Mouse (Mus musculus): ENCODE measurements at regions not wholly inside any gene's neighbourhood (a gene's known extent, or its start where the extent isn't known, plus 50 kb on each side); places are given as distances from the start of the nearest gene placed in this dataset.
A peak's percentile ranks its signal among the peaks of the same experiment; 100 is the strongest.

- 88% methylated on average over 1 of the region's 1 CpGs for WGBS
- Histone ChIP-seq H3K27ac (replicated peaks; ENCODE audit: low read depth, low read length) (no peak overlapping the region), H3K9me3 (ENCODE audit: control insufficient read depth, low read length) (no peaks in the 10 kb centered on the region), H3K4me1 (ENCODE audit: control insufficient read depth, insufficient read depth, low read length) (peaks cover 12% of the 10 kb centered on the region), H3K9ac (replicated peaks; ENCODE audit: low read length) (no peak overlapping the region), H3K36me3 (ENCODE audit: control insufficient read depth, insufficient read depth, low read length) (no peaks in the 10 kb centered on the region), H3K4me3 (replicated peaks; ENCODE audit: low read depth, low read length) (no peak overlapping the region), H3K4me2 (ENCODE audit: low read length) (no peak overlapping the region), H3K27me3 (ENCODE audit: control insufficient read depth, insufficient read depth, low read length) (no peaks in the 10 kb centered on the region)
- DNase-seq (no peak), ATAC-seq (ENCODE audit: low FRiP score, low TSS enrichment) (no peak)
Observed at GRCm38 (mm10) chr1:157939516-157939915, 416.6 kb downstream of the Brinp2 start.

- no peak for ATAC-seq (ENCODE audit: low FRiP score, low TSS enrichment)
- Histone ChIP-seq H3K4me2 (ENCODE audit: low read length) (no peak overlapping the region), H3K9ac (replicated peaks; ENCODE audit: low read length) (no peak overlapping the region), H3K4me3 (replicated peaks; ENCODE audit: low read depth, low read length) (no peak overlapping the region), H3K4me1 (ENCODE audit: control insufficient read depth, insufficient read depth, low read length) (peaks cover 12% of the 10 kb centered on the region), H3K27me3 (ENCODE audit: control insufficient read depth, insufficient read depth, low read length) (no peaks in the 10 kb centered on the region), H3K36me3 (ENCODE audit: control insufficient read depth, insufficient read depth, low read length) (no peaks in the 10 kb centered on the region), H3K27ac (replicated peaks; ENCODE audit: low read depth, low read length) (no peak overlapping the region; the same call in 1 of the 2 replicates), H3K9me3 (ENCODE audit: control insufficient read depth, low read length) (no peaks in the 10 kb centered on the region)
- DNase-seq = no peak
- WGBS = 51% methylated on average over 3 of the region's 3 CpGs
Observed at GRCm38 (mm10) chr1:157940331-157940758, 415.8 kb downstream of the Brinp2 start.

- no peaks in the 10 kb centered on the region for H3K36me3 ChIP-seq (ENCODE audit: control insufficient read depth, insufficient read depth, low read length)
- no peaks in the 10 kb centered on the region for H3K27me3 ChIP-seq (ENCODE audit: control insufficient read depth, insufficient read depth, low read length)
- no peak overlapping the region for H3K4me2 ChIP-seq (ENCODE audit: low read length)
- ATAC-seq (ENCODE audit: low FRiP score, low TSS enrichment) = no peak
- WGBS = 63% methylated on average over 4 of the region's 4 CpGs
- no peaks in the 10 kb centered on the region for H3K9me3 ChIP-seq (ENCODE audit: control insufficient read depth, low read length)
- no peak overlapping the region for H3K9ac ChIP-seq (replicated peaks; ENCODE audit: low read length)
- no peak overlapping the region for H3K27ac ChIP-seq (replicated peaks; ENCODE audit: low read depth, low read length)
- H3K4me1 ChIP-seq (ENCODE audit: control insufficient read depth, insufficient read depth, low read length) = no peaks in the 10 kb centered on the region
- no peak overlapping the region for H3K4me3 ChIP-seq (replicated peaks; ENCODE audit: low read depth, low read length)
- no peak for DNase-seq
Observed at GRCm38 (mm10) chr1:157957506-157957905, 398.6 kb downstream of the Brinp2 start.

DNA sequence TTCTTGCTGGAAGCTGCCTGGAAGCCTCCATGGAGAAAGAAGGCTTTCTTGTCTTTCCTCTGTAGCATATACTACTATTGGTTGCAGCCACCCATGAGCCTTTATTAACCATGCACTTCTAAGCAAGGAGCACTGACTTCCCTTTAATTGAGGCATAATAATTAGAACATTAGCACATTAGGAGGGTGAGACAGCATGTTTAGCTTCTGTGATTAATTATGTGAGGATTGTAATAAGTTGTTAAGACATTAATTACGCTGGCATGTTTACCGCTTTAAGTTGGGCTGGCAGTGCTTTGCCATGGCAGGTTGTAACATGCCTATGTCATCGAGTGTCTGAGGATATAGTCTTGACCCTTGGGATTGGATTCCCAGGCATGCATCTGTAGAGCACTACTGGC is 391.7 kb downstream of the Brinp2 start:
- Histone ChIP-seq H3K9ac (replicated peaks; ENCODE audit: low read length) (no peak overlapping the region), H3K9me3 (ENCODE audit: control insufficient read depth, low read length) (no peaks in the 10 kb centered on the region), H3K4me2 (ENCODE audit: low read length) (no peak overlapping the region), H3K36me3 (ENCODE audit: control insufficient read depth, insufficient read depth, low read length) (no peaks in the 10 kb centered on the region), H3K27me3 (ENCODE audit: control insufficient read depth, insufficient read depth, low read length) (no peaks in the 10 kb centered on the region), H3K4me1 (ENCODE audit: control insufficient read depth, insufficient read depth, low read length) (no peaks in the 10 kb centered on the region), H3K4me3 (replicated peaks; ENCODE audit: low read depth, low read length) (no peak overlapping the region), H3K27ac (replicated peaks; ENCODE audit: low read depth, low read length) (no peak overlapping the region)
- ATAC-seq (ENCODE audit: low FRiP score, low TSS enrichment) = no peak
- DNase-seq = no peak
- WGBS = 93% methylated on average over 3 of the region's 3 CpGs

DNA sequence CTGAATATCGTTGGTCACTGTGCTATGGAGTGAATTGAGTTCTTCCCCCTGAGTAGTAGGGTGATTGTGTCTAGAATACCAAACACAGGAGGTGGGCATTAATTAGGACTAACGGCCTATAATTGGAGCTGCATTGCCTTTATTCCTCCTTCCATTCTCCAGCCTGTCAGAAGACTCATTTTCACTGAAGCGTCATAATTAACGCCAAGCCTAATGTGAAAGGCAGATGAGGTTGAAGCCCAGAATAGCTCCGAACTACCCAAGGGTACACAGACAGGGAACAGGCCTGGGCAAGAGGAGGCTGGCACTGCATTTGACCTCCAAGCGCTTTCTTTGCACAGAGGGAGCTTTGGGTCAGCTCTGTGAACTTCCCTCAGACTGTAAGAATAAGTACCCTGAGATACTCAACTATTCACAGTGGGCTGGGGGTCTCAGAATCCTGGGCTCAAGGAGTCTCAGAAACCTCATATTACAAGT is 386.5 kb downstream of the Brinp2 start:
- Histone ChIP-seq H3K4me2 (ENCODE audit: low read length) (no peak overlapping the region), H3K36me3 (ENCODE audit: control insufficient read depth, insufficient read depth, low read length) (no peaks in the 10 kb centered on the region), H3K4me1 (ENCODE audit: control insufficient read depth, insufficient read depth, low read length) (no peaks in the 10 kb centered on the region), H3K27me3 (ENCODE audit: control insufficient read depth, insufficient read depth, low read length) (no peaks in the 10 kb centered on the region), H3K9me3 (ENCODE audit: control insufficient read depth, low read length) (no peaks in the 10 kb centered on the region), H3K27ac (replicated peaks; ENCODE audit: low read depth, low read length) (0 out of 2 replicates have a peak overlapping the region, but pooled peaks have one; percentile 26), H3K9ac (replicated peaks; ENCODE audit: low read length) (no peak overlapping the region), H3K4me3 (replicated peaks; ENCODE audit: low read depth, low read length) (no peak overlapping the region)
- 50% methylated on average over 6 of the region's 6 CpGs for WGBS
- DNase-seq (peak; percentile 29), ATAC-seq (ENCODE audit: low FRiP score, low TSS enrichment) (peak; percentile 24; the same call in 1 of the 2 replicates)

DNA sequence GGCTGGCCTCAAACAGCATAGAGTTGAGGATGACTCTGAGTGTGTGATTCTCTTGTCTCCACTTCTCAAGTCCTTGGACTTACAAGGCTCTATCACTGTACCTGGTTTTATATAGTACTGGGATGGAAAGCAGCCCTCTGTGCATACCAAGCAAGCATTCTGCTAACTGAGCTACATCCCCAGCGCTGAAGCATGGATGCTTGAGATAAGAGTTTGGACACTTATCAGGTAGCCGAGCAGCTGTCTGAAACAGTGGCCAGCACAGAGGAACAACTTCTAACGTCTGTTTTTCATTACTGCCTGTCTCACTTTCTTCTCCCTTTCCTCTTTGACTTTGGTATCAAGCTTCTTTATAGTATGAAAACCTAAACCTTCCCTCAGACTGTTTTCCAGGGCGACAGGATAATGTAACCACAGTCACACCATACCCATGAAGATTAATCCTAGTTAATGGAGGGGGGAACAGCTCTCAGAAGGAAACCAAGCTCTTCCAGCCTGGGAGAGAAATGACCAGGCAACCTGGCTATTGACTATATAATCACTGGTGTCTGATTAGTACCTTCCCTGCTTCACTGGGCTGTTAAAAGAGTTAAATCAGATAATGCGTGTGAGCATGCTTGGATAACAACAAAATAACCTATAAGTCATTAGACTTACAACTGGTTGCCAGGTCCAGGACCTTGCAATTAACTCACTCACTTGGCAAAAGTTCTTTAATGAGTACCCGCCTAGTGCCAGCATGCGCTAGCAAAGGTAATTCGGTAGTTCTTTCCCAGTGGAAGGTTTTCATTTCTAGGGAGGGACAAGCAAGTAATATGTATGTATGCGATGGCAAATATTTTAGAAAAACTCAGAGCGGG is 382.5 kb downstream of the Brinp2 start:
- Histone ChIP-seq H3K36me3 (ENCODE audit: control insufficient read depth, insufficient read depth, low read length) (no peaks in the 10 kb centered on the region), H3K4me2 (ENCODE audit: low read length) (no peak overlapping the region), H3K9me3 (ENCODE audit: control insufficient read depth, low read length) (no peaks in the 10 kb centered on the region), H3K4me3 (replicated peaks; ENCODE audit: low read depth, low read length) (no peak overlapping the region), H3K27me3 (ENCODE audit: control insufficient read depth, insufficient read depth, low read length) (no peaks in the 10 kb centered on the region), H3K4me1 (ENCODE audit: control insufficient read depth, insufficient read depth, low read length) (no peaks in the 10 kb centered on the region), H3K9ac (replicated peaks; ENCODE audit: low read length) (no peak overlapping the region), H3K27ac (replicated peaks; ENCODE audit: low read depth, low read length) (no peak overlapping the region)
- 88% methylated on average over 10 of the region's 10 CpGs for WGBS
- ATAC-seq (ENCODE audit: low FRiP score, low TSS enrichment) = no peak
- no peak for DNase-seq

DNA sequence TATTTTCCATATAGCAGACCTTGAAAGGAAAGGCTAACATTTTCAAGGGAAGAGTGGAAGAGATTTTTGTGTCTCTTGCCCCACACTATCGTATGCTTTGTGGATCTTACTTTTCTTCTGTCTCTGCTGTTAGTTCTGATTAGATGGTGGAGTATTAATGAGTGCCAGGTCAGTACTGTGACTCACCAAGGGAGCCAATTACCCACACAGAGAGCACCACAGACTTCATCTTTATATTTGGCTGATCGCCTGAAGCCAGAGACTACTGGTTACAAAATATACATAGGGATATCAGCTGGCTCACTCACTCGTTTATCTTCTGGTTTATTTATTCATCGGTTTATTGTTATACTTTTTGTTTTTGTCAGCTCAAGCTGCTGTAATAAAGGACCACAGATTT is 381.5 kb downstream of the Brinp2 start:
- 75% methylated on average over 4 of the region's 4 CpGs for WGBS
- no peak for DNase-seq

DNA sequence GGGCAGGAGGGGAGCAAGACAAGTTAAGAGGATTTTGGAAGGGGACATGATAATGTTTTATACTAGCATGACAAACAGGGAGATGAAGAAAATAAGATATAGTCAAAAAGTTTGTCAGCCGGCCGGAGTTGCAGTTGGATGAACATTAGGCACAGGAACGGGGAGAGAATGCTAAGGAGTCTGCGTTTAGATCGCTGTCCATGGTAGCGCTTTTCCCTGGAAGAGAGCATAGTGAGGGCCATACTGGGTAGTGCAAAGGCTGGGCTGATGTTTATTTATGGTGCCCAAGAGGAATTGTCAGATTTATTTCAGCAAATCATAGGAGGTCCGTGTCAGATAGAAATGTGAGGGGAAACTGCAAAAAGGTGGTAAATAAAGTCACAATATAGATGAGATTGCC is 337.0 kb downstream of the Brinp2 start:
- no peak overlapping the region for H3K27ac ChIP-seq (replicated peaks; ENCODE audit: low read depth, low read length)
- H3K36me3 ChIP-seq (ENCODE audit: control insufficient read depth, insufficient read depth, low read length) = no peaks in the 10 kb centered on the region
- WGBS = 29% methylated on average over 7 of the region's 7 CpGs
- H3K9ac ChIP-seq (replicated peaks; ENCODE audit: low read length) = no peak overlapping the region
- H3K4me3 ChIP-seq (replicated peaks; ENCODE audit: low read depth, low read length) = no peak overlapping the region
- no peaks in the 10 kb centered on the region for H3K4me1 ChIP-seq (ENCODE audit: control insufficient read depth, insufficient read depth, low read length)
- no peaks in the 10 kb centered on the region for H3K27me3 ChIP-seq (ENCODE audit: control insufficient read depth, insufficient read depth, low read length)
- H3K9me3 ChIP-seq (ENCODE audit: control insufficient read depth, low read length) = no peaks in the 10 kb centered on the region
- no peak overlapping the region for H3K4me2 ChIP-seq (ENCODE audit: low read length)
- DNase-seq (peak; percentile 41), ATAC-seq (ENCODE audit: low FRiP score, low TSS enrichment) (no peak)

More for the DNA sequence above, 381.5 kb downstream of the Brinp2 start:
- Histone ChIP-seq H3K27ac (replicated peaks; ENCODE audit: low read depth, low read length) (no peak overlapping the region), H3K9me3 (ENCODE audit: control insufficient read depth, low read length) (no peaks in the 10 kb centered on the region), H3K4me3 (replicated peaks; ENCODE audit: low read depth, low read length) (no peak overlapping the region), H3K36me3 (ENCODE audit: control insufficient read depth, insufficient read depth, low read length) (no peaks in the 10 kb centered on the region), H3K9ac (replicated peaks; ENCODE audit: low read length) (no peak overlapping the region), H3K27me3 (ENCODE audit: control insufficient read depth, insufficient read depth, low read length) (no peaks in the 10 kb centered on the region), H3K4me2 (ENCODE audit: low read length) (no peak overlapping the region), H3K4me1 (ENCODE audit: control insufficient read depth, insufficient read depth, low read length) (no peaks in the 10 kb centered on the region)
- no peak for ATAC-seq (ENCODE audit: low FRiP score, low TSS enrichment)

- Histone ChIP-seq H3K9me3 (ENCODE audit: control insufficient read depth, low read length) (no peaks in the 10 kb centered on the region), H3K27ac (replicated peaks; ENCODE audit: low read depth, low read length) (no peak overlapping the region), H3K4me3 (replicated peaks; ENCODE audit: low read depth, low read length) (no peak overlapping the region), H3K4me1 (ENCODE audit: control insufficient read depth, insufficient read depth, low read length) (no peaks in the 10 kb centered on the region), H3K27me3 (ENCODE audit: control insufficient read depth, insufficient read depth, low read length) (no peaks in the 10 kb centered on the region), H3K36me3 (ENCODE audit: control insufficient read depth, insufficient read depth, low read length) (no peaks in the 10 kb centered on the region), H3K9ac (replicated peaks; ENCODE audit: low read length) (no peak overlapping the region), H3K4me2 (ENCODE audit: low read length) (no peak overlapping the region)
- DNase-seq = no peak
- ATAC-seq (ENCODE audit: low FRiP score, low TSS enrichment) = no peak
- WGBS = 56% methylated on average over 2 of the region's 2 CpGs
Observed at GRCm38 (mm10) chr1:158039756-158040155, 316.4 kb downstream of the Brinp2 start.

Data from midbrain, embryonic 14.5 days (tissue).